Mouse (Mus musculus) CH12.LX (cell line): ENCODE measurements around the gene Gmds. TPM values are rescaled to one million over a fixed set of nuclear protein-coding genes. Genes with fewer than 3 reads are reported as not detected.

ENCODE experiments used
- DNase-seq: peaks from one replicate; pipeline ENCODE4 v3.0.0-alpha.2; 2013; ENCODE audit errors: extremely low read depth
- H3K27ac ChIP-seq: 2 replicates; pipeline ENCODE4 v1.5.1; 2012; ENCODE audit warnings: low read depth, mild to moderate bottlenecking, control low read depth, moderate library complexity; ENCODE audit not compliant: insufficient read depth
- H3K27me3 ChIP-seq: replicated peaks from 2 replicates; pipeline ENCODE3; 2012; ENCODE audit warnings: inconsistent platforms
- H3K36me3 ChIP-seq, 2 experiments: replicated peaks in 1 of 2; 2 replicates each; pipeline versions ENCODE3 to v1.6.1; 2012; ENCODE audit warnings: inconsistent platforms in 1 of 2, low read length in 1 of 2, mild to moderate bottlenecking in 1 of 2, mixed read lengths in 1 of 2, moderate library complexity in 1 of 2; ENCODE audit not compliant: control insufficient read depth in 1 of 2, insufficient read depth in 1 of 2
- H3K4me1 ChIP-seq, 2 experiments: 2 replicates each; pipeline ENCODE4 v1.6.1; 2012; ENCODE audit warnings: inconsistent platforms in 1 of 2, moderate library complexity in 1 of 2; ENCODE audit not compliant: insufficient read depth in 2 of 2, control insufficient read depth in 1 of 2
- H3K4me2 ChIP-seq: 2 replicates; pipeline ENCODE4 v1.6.1; 2012; ENCODE audit warnings: low read depth, mild to moderate bottlenecking, control low read depth; ENCODE audit not compliant: poor library complexity, insufficient read depth, severe bottlenecking
- H3K4me3 ChIP-seq, 3 experiments: fragments of 150-350 bp in 1 of 3; sonication (generic) in 1 of 3; replicated peaks in 1 of 3; 2 replicates each; pipeline versions ENCODE3 to v1.5.1; 2011 to 2012; ENCODE audit warnings: low read depth in 2 of 3, low read length in 2 of 3, mild to moderate bottlenecking in 2 of 3, moderate library complexity in 2 of 3, control low read depth in 1 of 3, improper control_type of control experiment in 1 of 3, inconsistent platforms in 1 of 3, mixed read lengths in 1 of 3; ENCODE audit not compliant: poor library complexity in 1 of 3
- H3K79me2 ChIP-seq: replicated peaks from 2 replicates; pipeline ENCODE4 v1.6.1; 2012; ENCODE audit warnings: mild to moderate bottlenecking, moderate library complexity; ENCODE audit not compliant: control insufficient read depth, poor library complexity, insufficient read depth, severe bottlenecking; ENCODE audit errors: extremely low read depth
- H3K9ac ChIP-seq: 2 replicates; pipeline ENCODE4 v1.6.1; 2012; ENCODE audit warnings: low read depth, mild to moderate bottlenecking, control low read depth, moderate library complexity; ENCODE audit not compliant: insufficient read depth
- H3K9me3 ChIP-seq: replicated peaks from 2 replicates; pipeline ENCODE3; 2012; ENCODE audit warnings: low read length, inconsistent platforms, mixed read lengths
- CHD1 ChIP-seq: IDR thresholded peaks from 2 replicates; pipeline ENCODE4 v1.6.1; 2012; ENCODE audit warnings: low read depth, low read length, improper control_type of control experiment, inconsistent platforms
- CHD2 ChIP-seq: IDR thresholded peaks from 2 replicates; pipeline ENCODE4 v1.6.1; 2011; ENCODE audit warnings: low read length, improper control_type of control experiment
- CTCF ChIP-seq, 2 experiments: IDR thresholded peaks in 1 of 2; conservative IDR thresholded peaks in 1 of 2; 2 replicates each; pipeline ENCODE4 v1.5.1; 2011 to 2012; ENCODE audit warnings: low read depth in 2 of 2, low read length in 2 of 2, improper control_type of control experiment in 1 of 2, inconsistent platforms in 1 of 2, mild to moderate bottlenecking in 1 of 2, moderate library complexity in 1 of 2
- E2F4 ChIP-seq: IDR thresholded peaks from 2 replicates; pipeline ENCODE4 v1.6.1; 2011; ENCODE audit warnings: low read depth, low read length, improper control_type of control experiment; ENCODE audit not compliant: insufficient replicate concordance
- ELF1 ChIP-seq: IDR thresholded peaks from 2 replicates; pipeline ENCODE4 v1.6.1; 2014; ENCODE audit warnings: low read depth, mild to moderate bottlenecking, inconsistent platforms, low read length, improper control_type of control experiment
- EP300 ChIP-seq: IDR thresholded peaks from 2 replicates; pipeline ENCODE4 v1.6.1; 2011; ENCODE audit warnings: low read length, improper control_type of control experiment
- HCFC1 ChIP-seq: IDR thresholded peaks from 2 replicates; pipeline ENCODE4 v1.6.1; 2012; ENCODE audit warnings: low read depth, mild to moderate bottlenecking, inconsistent platforms, low read length, improper control_type of control experiment
- JUN ChIP-seq: IDR thresholded peaks from 2 replicates; pipeline ENCODE4 v1.6.1; 2011; ENCODE audit warnings: low read depth, mild to moderate bottlenecking, low read length, improper control_type of control experiment, moderate library complexity; ENCODE audit not compliant: insufficient read depth
- KAT2A ChIP-seq: IDR thresholded peaks from 2 replicates; pipeline ENCODE4 v1.6.1; 2012; ENCODE audit warnings: low read length, improper control_type of control experiment, inconsistent platforms; ENCODE audit not compliant: insufficient replicate concordance
- MAFK ChIP-seq: IDR thresholded peaks from 2 replicates; pipeline ENCODE4 v1.6.1; 2011; ENCODE audit warnings: low read length, improper control_type of control experiment; ENCODE audit not compliant: insufficient replicate concordance
- MEF2A ChIP-seq: IDR thresholded peaks from 2 replicates; pipeline ENCODE4 v1.6.1; 2014; ENCODE audit warnings: low read depth, mild to moderate bottlenecking, inconsistent platforms, low read length, improper control_type of control experiment, borderline replicate concordance
- MXI1 ChIP-seq: IDR thresholded peaks from 2 replicates; pipeline ENCODE4 v1.6.1; 2011; ENCODE audit warnings: mild to moderate bottlenecking, low read depth, low read length, improper control_type of control experiment
- MYC ChIP-seq: IDR thresholded peaks from 2 replicates; pipeline ENCODE4 v1.6.1; 2011; ENCODE audit warnings: low read depth, mild to moderate bottlenecking, improper control_type of control experiment, low read length
- NELFE ChIP-seq: IDR thresholded peaks from 2 replicates; pipeline ENCODE4 v1.6.1; 2011; ENCODE audit warnings: low read depth, low read length, improper control_type of control experiment
- PAX5 ChIP-seq: IDR thresholded peaks from 2 replicates; pipeline ENCODE4 v1.6.1; 2012; ENCODE audit warnings: low read length, inconsistent platforms, mixed read lengths
- POLR2A ChIP-seq: IDR thresholded peaks from 2 replicates; pipeline ENCODE4 v1.6.1; 2011; ENCODE audit warnings: low read depth, mild to moderate bottlenecking, improper control_type of control experiment, low read length
- POLR2AphosphoS2 ChIP-seq: IDR thresholded peaks from 2 replicates; pipeline ENCODE4 v1.6.1; 2011; ENCODE audit warnings: low read depth, low read length, improper control_type of control experiment
- SMC3 ChIP-seq: IDR thresholded peaks from 2 replicates; pipeline ENCODE4 v1.6.1; 2011; ENCODE audit warnings: low read depth, low read length, improper control_type of control experiment
- TBP ChIP-seq: conservative IDR thresholded peaks from 2 replicates; pipeline ENCODE4 v1.6.1; 2011; ENCODE audit warnings: low read depth, low read length, improper control_type of control experiment
- UBTF ChIP-seq: IDR thresholded peaks from 2 replicates; pipeline ENCODE4 v1.6.1; 2012; ENCODE audit warnings: low read depth, mild to moderate bottlenecking, inconsistent platforms, low read length, improper control_type of control experiment, moderate library complexity
- USF1 ChIP-seq: IDR thresholded peaks from 2 replicates; pipeline ENCODE4 v1.6.1; 2014; ENCODE audit warnings: low read depth, mild to moderate bottlenecking, inconsistent platforms, low read length, improper control_type of control experiment
- USF2 ChIP-seq: conservative IDR thresholded peaks from 2 replicates; pipeline ENCODE4 v1.6.1; 2011; ENCODE audit warnings: low read depth, low read length, improper control_type of control experiment
- ZC3H11A ChIP-seq: IDR thresholded peaks from 2 replicates; pipeline ENCODE4 v1.6.1; 2012; ENCODE audit warnings: low read depth, mild to moderate bottlenecking, inconsistent platforms, low read length, improper control_type of control experiment
- ZKSCAN1 ChIP-seq: IDR thresholded peaks from 2 replicates; pipeline ENCODE4 v1.6.1; 2012; ENCODE audit warnings: low read depth, inconsistent platforms, low read length, improper control_type of control experiment, borderline replicate concordance
- ZNF384 ChIP-seq: IDR thresholded peaks from 2 replicates; pipeline ENCODE4 v1.6.1; 2012; ENCODE audit warnings: low read depth, low read length, improper control_type of control experiment, inconsistent platforms
- dilution Hi-C: fragments of 300-500 bp; cut with MboI; formaldehyde crosslinking; loops from 2 replicates; pipeline ENCODE4 v1.14.3; 2020; ENCODE audit warnings: low sequenced_read_pairs; ENCODE audit not compliant: extremely low pct_unique_long_range_greater_than_20kb, extremely low pct_ligation_motif_present
- in situ Hi-C: fragments of 300-500 bp; cut with MboI; formaldehyde crosslinking; loops from 3 replicates; pipeline ENCODE4 v1.14.3; 2019; ENCODE audit warnings: low sequenced_read_pairs, low pct_ligation_motif_present, low pct_unique_long_range_greater_than_20kb, mixed read lengths
- polyA plus RNA-seq: library from polyadenylated mRNA; unstranded; fragments of >175 nt; gene quantifications from 2 replicates; pipeline ENCODE4 v1.2.1, GENCODE M21; 2012; ENCODE audit warnings: low read depth; ENCODE audit not compliant: insufficient read length
- total RNA-seq, 2 experiments: library from RNA; depleted of rRNA; stranded (reverse); fragments of 300-350 nt in 1 of 2; fragments of >200 nt in 1 of 2; gene quantifications; 2 replicates each; pipeline ENCODE4 v1.2.3; 2012 to 2014

The Gmds gene
- total and polyA plus RNA-seq, 3 experiments = 11.0 to 19.3 (median 15.1) TPM

- no peak overlapping the region for H3K4me2 ChIP-seq
- H3K4me1 ChIP-seq = no peaks in the 10 kb centered on the region
- no peak overlapping the region for H3K27ac ChIP-seq
- H3K9me3 ChIP-seq = no peaks in the 10 kb centered on the region
- H3K27me3 ChIP-seq = no peaks in the 10 kb centered on the region
- no peak overlapping the region for H3K9ac ChIP-seq
- H3K79me2 ChIP-seq = no peaks in the 10 kb centered on the region
- TF ChIP-seq JUN (no peak), ELF1 (no peak), POLR2AphosphoS2 (no peak), NELFE (no peak), ZKSCAN1 (no peak), ZC3H11A (no peak), CTCF (conservative IDR thresholded peaks at IDR 0.05 in 1 of 2, IDR thresholded peaks at IDR 0.05 in 1 of 2; ENCODE audit: low read depth in 2 of 2, low read length in 2 of 2) (no peak), MYC (no peak), ZNF384 (no peak), TBP (no peak)
- H3K36me3 ChIP-seq = no peaks in the 10 kb centered on the region
- DNase-seq = no peak
- in situ Hi-C loops = no loop called here
- dilution Hi-C loops = no loop called here
- no peak overlapping the region for H3K4me3 ChIP-seq
These were observed 47.0 kb upstream of the Gmds start for GRCm38 (mm10) chr13:32385421-32386092.

GRCm38 (mm10) chr13:32382227-32383010 lies 43.9 kb upstream of the Gmds start:
- dilution Hi-C loops = no loop called here

More at GRCm38 (mm10) chr13:32382227-32383010, 43.9 kb upstream of the Gmds start:
- Histone ChIP-seq H3K4me1 (peaks cover 0 to 5% of the 10 kb centered on the region in 2 experiments; a peak in 2 of 4 replicates), H3K4me3 (no peak overlapping the region), H3K4me2 (no peak overlapping the region), H3K27ac (no peak overlapping the region), H3K79me2 (no peaks in the 10 kb centered on the region), H3K27me3 (no peaks in the 10 kb centered on the region), H3K9me3 (no peaks in the 10 kb centered on the region), H3K36me3 (no peaks in the 10 kb centered on the region), H3K9ac (no peak overlapping the region)
- TF ChIP-seq TBP (no peak), POLR2A (no peak), USF1 (no peak), CHD2 (no peak), PAX5 (no peak), E2F4 (no peak), KAT2A (no peak), NELFE (no peak), JUN (no peak), ZKSCAN1 (no peak), UBTF (no peak), MEF2A (no peak), USF2 (no peak), MXI1 (no peak), CHD1 (no peak), HCFC1 (no peak), EP300 (no peak), MAFK (no peak), SMC3 (no peak)
- in situ Hi-C loops = no loop called here
- DNase-seq = no peak
